Mouse (Mus musculus): ENCODE measurements around the gene Diras1. TPM values are rescaled to one million over a fixed set of nuclear protein-coding genes. Genes with fewer than 3 reads are reported as not detected.

The Diras1 gene
- polyA plus RNA-seq, 1 experiment from 2014 or later: 29.7 TPM

DNA sequence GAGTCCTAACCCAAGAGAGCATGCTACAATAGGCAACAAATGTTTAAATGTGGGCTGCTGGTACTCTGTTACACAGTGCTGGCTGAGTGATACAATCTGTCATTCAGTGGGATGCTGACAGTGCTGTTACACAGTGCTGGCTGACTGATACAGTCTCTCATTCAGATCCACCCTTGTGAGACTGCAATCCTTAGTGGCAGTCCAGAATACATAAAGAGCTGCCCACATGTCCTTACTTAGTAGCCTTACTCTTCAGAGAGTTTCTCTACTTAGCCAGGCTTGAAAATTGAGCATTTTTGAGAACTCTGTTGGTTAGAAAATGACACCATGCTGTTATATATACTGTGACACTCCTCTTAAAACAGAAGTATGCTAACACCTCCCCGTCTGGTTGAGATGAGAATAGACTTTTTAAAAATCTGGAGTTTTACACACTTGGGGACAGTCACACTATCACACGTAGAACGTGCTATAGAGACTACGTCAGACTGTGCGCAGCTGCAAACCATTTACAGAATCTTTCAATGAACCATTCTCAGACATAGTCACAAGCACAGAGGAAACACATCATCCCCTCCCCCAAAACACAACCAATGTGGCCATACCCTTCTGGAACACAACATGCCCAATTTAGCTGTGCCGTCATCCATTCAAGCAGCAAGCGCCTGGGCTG lies 19.3 kb downstream of the Diras1 start:
- DNase-seq (ENCODE audit: low spot score): no peak
- peaks cover 3% of the 10 kb centered on the region for H3K4me1 ChIP-seq (replicated peaks; ENCODE audit: control insufficient read depth, insufficient read depth, low read length)
- WGBS: 91% methylated on average over 7 of the region's 7 CpGs
- no peaks in the 10 kb centered on the region for H3K36me3 ChIP-seq (replicated peaks; ENCODE audit: control insufficient read depth, insufficient read depth)
- no peak overlapping the region for H3K4me2 ChIP-seq (replicated peaks)
- H3K9ac ChIP-seq: no peak overlapping the region
- no peaks in the 10 kb centered on the region for H3K27me3 ChIP-seq (ENCODE audit: control insufficient read depth, insufficient read depth, low read length)
- no peak for ATAC-seq (ENCODE audit: low FRiP score)
- no peaks in the 10 kb centered on the region for H3K9me3 ChIP-seq (ENCODE audit: control insufficient read depth, low read length)
- H3K27ac ChIP-seq: no peak overlapping the region
- no peak overlapping the region for H3K4me3 ChIP-seq (replicated peaks; ENCODE audit: low read length)

DNA sequence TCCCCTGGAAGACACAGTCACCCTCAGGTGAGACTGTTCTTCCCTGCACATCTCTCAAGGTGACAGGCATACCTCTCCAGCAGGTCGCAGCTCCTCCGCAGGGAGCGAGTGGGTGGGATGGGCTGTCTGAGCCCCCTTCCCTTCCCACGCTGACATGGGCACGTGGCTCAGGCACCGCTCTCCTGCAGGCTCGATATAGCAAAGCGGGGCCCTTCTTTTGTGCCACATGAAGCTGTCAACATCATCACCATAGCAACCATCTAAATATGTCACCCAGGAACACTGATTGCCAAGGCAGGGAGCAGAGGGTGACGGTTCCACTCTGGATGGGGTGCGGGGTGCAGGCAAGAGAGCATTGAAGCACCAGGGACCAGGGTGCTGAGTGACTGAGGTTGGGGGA lies 24.3 kb downstream of the Diras1 start:
- Histone ChIP-seq H3K36me3 (replicated peaks; ENCODE audit: control insufficient read depth, insufficient read depth) (no peaks in the 10 kb centered on the region), H3K9ac (peak overlapping the region; percentile 34), H3K27me3 (ENCODE audit: control insufficient read depth, insufficient read depth, low read length) (no peaks in the 10 kb centered on the region), H3K4me2 (replicated peaks) (no peak overlapping the region), H3K9me3 (ENCODE audit: control insufficient read depth, low read length) (no peaks in the 10 kb centered on the region), H3K4me1 (replicated peaks; ENCODE audit: control insufficient read depth, insufficient read depth, low read length) (peaks cover 17% of the 10 kb centered on the region), H3K4me3 (replicated peaks; ENCODE audit: low read length) (no peak overlapping the region), H3K27ac (no peak overlapping the region)
- 27% methylated on average over 10 of the region's 10 CpGs for WGBS
- ATAC-seq (ENCODE audit: low FRiP score) (peak; percentile 18; the same call in 1 of the 2 replicates), DNase-seq (ENCODE audit: low spot score) (no peak)

DNA sequence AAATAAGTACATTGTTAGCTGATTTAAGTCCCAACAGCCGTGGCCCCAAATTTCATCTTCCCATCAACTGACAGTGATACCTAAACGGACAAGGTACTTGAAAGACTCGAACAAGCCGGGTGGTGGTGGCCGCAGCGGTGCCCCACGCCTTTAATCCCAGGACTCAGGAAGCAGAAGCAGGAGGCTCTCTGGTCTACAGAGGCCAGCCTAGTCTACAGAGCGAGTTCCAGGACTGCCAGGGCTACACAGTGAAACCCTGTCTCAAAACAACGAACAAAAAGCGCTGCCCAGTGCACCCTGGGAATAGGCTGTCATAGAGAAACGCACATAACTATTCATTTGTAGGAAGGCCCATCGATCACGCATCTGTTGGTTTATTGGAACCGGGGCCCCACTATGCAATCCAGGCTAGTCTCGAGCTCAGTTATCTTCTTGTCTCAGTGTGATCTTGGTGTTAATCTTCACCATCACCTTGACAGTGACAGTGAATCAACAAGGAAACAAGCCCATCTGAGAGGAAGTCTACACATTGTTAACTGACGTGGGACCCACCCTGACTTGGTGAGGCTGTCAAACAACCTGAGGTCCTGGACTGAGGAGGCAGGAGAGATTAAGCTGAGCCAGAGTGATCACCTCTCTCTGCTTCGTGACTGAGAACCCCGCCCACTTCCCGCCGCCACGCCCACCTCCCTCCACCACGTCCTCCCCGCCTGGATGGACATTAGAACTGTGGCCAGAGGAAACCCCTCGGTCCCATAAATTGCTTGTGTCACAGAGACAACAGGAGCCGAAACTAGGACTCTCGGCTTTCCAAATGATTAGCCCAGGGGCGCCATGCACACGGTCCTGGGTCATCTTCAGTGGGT lies 25.0 kb downstream of the Diras1 start:
- H3K9me3 ChIP-seq (ENCODE audit: control insufficient read depth, low read length): no peaks in the 10 kb centered on the region
- no peak overlapping the region for H3K27ac ChIP-seq
- H3K4me2 ChIP-seq (replicated peaks): no peak overlapping the region
- H3K36me3 ChIP-seq (replicated peaks; ENCODE audit: control insufficient read depth, insufficient read depth): no peaks in the 10 kb centered on the region
- whole genome bisulfite sequencing: 47% methylated on average over 28 of the region's 28 CpGs
- ATAC-seq (ENCODE audit: low FRiP score) (no peak), DNase-seq (ENCODE audit: low spot score) (no peak)
- H3K4me3 ChIP-seq (replicated peaks; ENCODE audit: low read length): no peak overlapping the region
- peaks cover 17% of the 10 kb centered on the region for H3K4me1 ChIP-seq (replicated peaks; ENCODE audit: control insufficient read depth, insufficient read depth, low read length)
- H3K27me3 ChIP-seq (ENCODE audit: control insufficient read depth, insufficient read depth, low read length): no peaks in the 10 kb centered on the region
- peak overlapping the region; percentile 34 for H3K9ac ChIP-seq

DNA sequence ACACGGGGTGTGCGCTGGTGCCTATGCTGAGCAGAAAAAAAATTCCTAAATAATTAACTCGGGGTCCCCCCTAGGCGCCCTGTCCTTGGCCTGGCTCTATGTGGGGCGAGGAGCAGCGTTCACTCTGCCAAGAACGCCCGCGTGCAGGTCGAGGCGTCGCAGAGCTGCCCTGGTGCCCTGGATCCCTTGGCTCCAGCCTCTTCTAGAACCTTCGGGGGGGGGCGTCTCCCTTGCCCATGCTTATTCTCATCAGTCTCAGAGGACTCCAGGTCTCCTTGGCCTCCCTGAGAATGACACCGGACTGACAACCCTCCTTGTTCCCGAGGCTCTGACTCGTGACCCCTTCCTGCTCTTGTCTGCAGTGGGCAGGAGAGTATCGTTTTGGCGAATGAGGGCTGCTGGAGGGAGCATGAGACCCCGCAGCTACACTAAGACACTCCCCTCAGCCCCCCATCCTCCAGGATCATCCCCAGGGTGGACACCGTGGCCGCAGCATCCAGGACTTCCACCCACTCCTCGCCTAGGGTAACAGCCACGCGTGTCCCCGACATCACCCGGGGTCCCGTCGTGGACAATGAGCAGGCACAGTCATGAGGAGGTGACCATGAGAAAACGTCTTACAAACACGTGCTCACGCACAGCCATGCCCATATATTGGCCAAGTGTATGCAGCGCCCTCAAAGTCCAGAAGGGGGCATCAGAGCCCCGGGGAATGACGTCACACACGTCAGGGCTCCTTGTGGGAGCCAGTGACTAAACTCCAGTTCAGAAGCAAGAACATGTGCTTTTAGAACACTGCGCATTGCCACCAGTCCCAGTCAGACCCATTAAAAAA lies 25.9 kb downstream of the Diras1 start:
- ATAC-seq (ENCODE audit: low FRiP score) (peak; percentile 69), DNase-seq (ENCODE audit: low spot score) (peak; percentile 89)
- H3K9me3 ChIP-seq (ENCODE audit: control insufficient read depth, low read length): no peaks in the 10 kb centered on the region
- no peak overlapping the region; the same call in 1 of the 2 replicates for H3K9ac ChIP-seq
- H3K27me3 ChIP-seq (ENCODE audit: control insufficient read depth, insufficient read depth, low read length): no peaks in the 10 kb centered on the region
- H3K4me1 ChIP-seq (replicated peaks; ENCODE audit: control insufficient read depth, insufficient read depth, low read length): peaks cover 17% of the 10 kb centered on the region
- H3K36me3 ChIP-seq (replicated peaks; ENCODE audit: control insufficient read depth, insufficient read depth): no peaks in the 10 kb centered on the region
- no peak overlapping the region for H3K27ac ChIP-seq
- 0 out of 2 replicates have a peak overlapping the region, but pooled peaks have one; percentile 14 for H3K4me3 ChIP-seq (replicated peaks; ENCODE audit: low read length)
- WGBS: 32% methylated on average over 37 of the region's 37 CpGs
- peak overlapping the region; percentile 39 for H3K4me2 ChIP-seq (replicated peaks)

DNA sequence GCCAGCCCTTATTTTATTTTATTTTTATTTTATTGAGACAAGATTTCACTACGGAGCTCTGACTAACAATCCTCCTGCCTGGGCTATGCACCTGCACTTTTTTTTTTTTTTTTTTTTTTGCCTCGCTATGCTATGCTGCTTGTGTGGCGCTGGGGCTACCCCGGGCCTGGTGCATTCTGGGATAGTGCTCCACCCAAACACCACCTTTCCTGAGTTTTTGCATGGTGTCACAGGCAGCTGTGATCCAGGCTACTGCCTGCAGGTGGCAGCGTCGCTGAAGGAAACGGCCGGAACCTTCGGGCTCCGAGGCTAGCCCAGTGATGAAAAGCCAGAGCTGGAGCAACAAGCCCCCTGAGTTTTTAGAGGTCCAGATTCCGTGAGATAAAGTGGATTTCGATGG lies 26.7 kb downstream of the Diras1 start:
- no peak overlapping the region for H3K4me3 ChIP-seq (replicated peaks; ENCODE audit: low read length)
- H3K27ac ChIP-seq: no peak overlapping the region
- H3K36me3 ChIP-seq (replicated peaks; ENCODE audit: control insufficient read depth, insufficient read depth): no peaks in the 10 kb centered on the region
- H3K4me1 ChIP-seq (replicated peaks; ENCODE audit: control insufficient read depth, insufficient read depth, low read length): peaks cover 17% of the 10 kb centered on the region
- H3K9ac ChIP-seq: no peak overlapping the region
- no peak for ATAC-seq (ENCODE audit: low FRiP score)
- 21% methylated on average over 12 of the region's 12 CpGs for WGBS
- no peaks in the 10 kb centered on the region for H3K9me3 ChIP-seq (ENCODE audit: control insufficient read depth, low read length)
- H3K27me3 ChIP-seq (ENCODE audit: control insufficient read depth, insufficient read depth, low read length): no peaks in the 10 kb centered on the region
- H3K4me2 ChIP-seq (replicated peaks): no peak overlapping the region
- DNase-seq (ENCODE audit: low spot score): peak; percentile 68

DNA sequence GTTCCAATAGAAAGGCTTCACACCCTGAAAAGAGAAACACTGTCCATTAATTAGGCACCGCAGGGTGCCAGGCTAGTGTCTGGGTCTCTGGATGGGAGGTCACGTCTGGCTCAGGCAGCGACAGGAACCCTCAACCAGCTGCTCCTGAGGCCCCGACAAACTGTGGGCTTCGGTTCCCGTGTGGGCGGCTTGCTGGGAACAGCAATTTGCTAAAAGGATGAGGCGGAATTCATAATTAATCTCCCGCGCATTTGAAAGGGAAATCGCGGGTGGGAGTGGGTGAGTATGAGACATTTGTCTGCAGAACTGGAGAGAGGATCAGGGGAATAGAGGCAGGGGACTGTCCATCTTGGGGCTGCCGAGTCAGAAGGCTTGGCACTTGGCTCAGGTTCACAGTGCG lies 27.4 kb downstream of the Diras1 start:
- ATAC-seq (ENCODE audit: low FRiP score) (no peak), DNase-seq (ENCODE audit: low spot score) (no peak)
- 25% methylated on average over 14 of the region's 14 CpGs for WGBS
- Histone ChIP-seq H3K36me3 (replicated peaks; ENCODE audit: control insufficient read depth, insufficient read depth) (no peaks in the 10 kb centered on the region), H3K4me1 (replicated peaks; ENCODE audit: control insufficient read depth, insufficient read depth, low read length) (peaks cover 17% of the 10 kb centered on the region), H3K4me3 (replicated peaks; ENCODE audit: low read length) (no peak overlapping the region), H3K4me2 (replicated peaks) (no peak overlapping the region), H3K9ac (no peak overlapping the region; the same call in 1 of the 2 replicates), H3K27ac (no peak overlapping the region), H3K27me3 (ENCODE audit: control insufficient read depth, insufficient read depth, low read length) (no peaks in the 10 kb centered on the region), H3K9me3 (ENCODE audit: control insufficient read depth, low read length) (no peaks in the 10 kb centered on the region)

DNA sequence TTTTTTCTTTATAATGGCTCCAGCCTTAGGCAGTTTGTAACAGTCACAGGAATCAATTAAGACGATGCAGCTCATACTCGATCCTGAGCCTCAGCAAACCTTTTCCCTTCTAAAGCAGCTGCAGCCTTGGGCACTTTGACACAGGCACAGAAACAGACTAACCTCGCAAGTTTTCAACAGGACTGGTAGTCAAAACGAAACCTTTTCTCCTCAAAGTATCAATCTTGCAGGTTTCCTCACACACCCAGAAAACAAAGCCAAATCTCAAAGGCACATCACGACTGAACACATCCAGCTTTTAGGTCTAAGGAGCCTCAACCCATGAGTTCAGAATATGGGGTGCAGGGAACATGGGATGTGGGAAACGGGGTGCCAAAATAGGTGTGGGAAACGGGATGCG lies 28.1 kb downstream of the Diras1 start:
- Histone ChIP-seq H3K27me3 (ENCODE audit: control insufficient read depth, insufficient read depth, low read length) (no peaks in the 10 kb centered on the region), H3K9me3 (ENCODE audit: control insufficient read depth, low read length) (no peaks in the 10 kb centered on the region), H3K27ac (no peak overlapping the region), H3K4me2 (replicated peaks) (no peak overlapping the region), H3K9ac (no peak overlapping the region), H3K4me1 (replicated peaks; ENCODE audit: control insufficient read depth, insufficient read depth, low read length) (peaks cover 17% of the 10 kb centered on the region), H3K36me3 (replicated peaks; ENCODE audit: control insufficient read depth, insufficient read depth) (no peaks in the 10 kb centered on the region), H3K4me3 (replicated peaks; ENCODE audit: low read length) (no peak overlapping the region)
- WGBS: 87% methylated on average over 8 of the region's 8 CpGs
- DNase-seq (ENCODE audit: low spot score) (no peak), ATAC-seq (ENCODE audit: low FRiP score) (no peak)

DNA sequence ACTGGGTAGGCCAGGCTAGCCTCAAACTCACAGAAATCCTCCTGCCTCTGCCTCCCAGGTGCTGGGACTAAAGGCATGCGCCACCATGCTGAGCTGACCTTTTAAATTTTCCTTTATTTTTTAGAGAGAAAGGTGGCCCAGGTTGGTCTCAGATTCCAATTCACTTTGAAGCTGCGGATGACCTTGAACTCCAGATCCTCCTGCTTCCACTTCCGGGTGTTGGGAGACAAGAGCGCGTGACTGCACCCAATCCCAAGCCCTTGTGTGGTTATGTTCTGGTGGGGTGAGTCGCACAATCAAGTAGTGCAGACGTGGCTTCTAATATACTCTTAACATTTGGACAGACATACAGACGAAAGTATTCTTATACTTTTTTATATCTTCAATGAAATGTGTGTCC lies 29.0 kb downstream of the Diras1 start:
- no peak overlapping the region for H3K27ac ChIP-seq
- H3K9ac ChIP-seq: no peak overlapping the region
- no peak for DNase-seq (ENCODE audit: low spot score)
- H3K4me3 ChIP-seq (replicated peaks; ENCODE audit: low read length): no peak overlapping the region
- H3K4me2 ChIP-seq (replicated peaks): no peak overlapping the region
- H3K4me1 ChIP-seq (replicated peaks; ENCODE audit: control insufficient read depth, insufficient read depth, low read length): peaks cover 17% of the 10 kb centered on the region
- WGBS: 95% methylated on average over 8 of the region's 8 CpGs
- H3K27me3 ChIP-seq (ENCODE audit: control insufficient read depth, insufficient read depth, low read length): no peaks in the 10 kb centered on the region
- no peaks in the 10 kb centered on the region for H3K9me3 ChIP-seq (ENCODE audit: control insufficient read depth, low read length)
- H3K36me3 ChIP-seq (replicated peaks; ENCODE audit: control insufficient read depth, insufficient read depth): no peaks in the 10 kb centered on the region
- no peak for ATAC-seq (ENCODE audit: low FRiP score)

Measured in hindbrain, embryonic 14.5 days (tissue).